Mouse (Mus musculus) gastrocnemius, adult 18-20 months (tissue): Measurements from ENCODE around the gene Ihh. TPM values are rescaled to one million over a fixed set of nuclear protein-coding genes. Genes with fewer than 3 reads are reported as not detected.
A peak's percentile ranks its signal among the peaks of the same experiment; 100 is the strongest.

ENCODE experiments used
- DNase-seq: peaks from one replicate; pipeline ENCODE4 v3.0.0; 2021; ENCODE audit warnings: low spot score
- microRNA-seq: library from miRNA; unstranded; fragments of <30 nt; microRNA quantifications from one replicate; pipeline ENCODE4 v1.2.0, GENCODE M21; 2021
- total RNA-seq, 2 experiments: library from RNA; stranded (reverse); gene quantifications; 2 replicates each; pipeline ENCODE4 v1.2.3; 2021

The Ihh gene
- total RNA-seq, 2 experiments from 2014 or later = 0.16 to 0.26 TPM

GRCm38 (mm10) chr1:74947986-74948670, 3.3 kb downstream of the Ihh start:
- no peak for DNase-seq

- no peak for DNase-seq
Measured at GRCm38 (mm10) chr1:74941651-74942360, 9.7 kb downstream of the Ihh start.

GRCm38 (mm10) chr1:74939762-74940161, 11.7 kb downstream of the Ihh start:
- no peak for DNase-seq

- DNase-seq = no peak
Measured at GRCm38 (mm10) chr1:74936221-74936830, 15.1 kb downstream of the Ihh start.

GRCm38 (mm10) chr1:74935402-74935801, 16.1 kb downstream of the Ihh start, which contains the start of gene Cfap65:
Cfap65 (minus strand) TSS chr1:74935599.
- no peak for DNase-seq

GRCm38 (mm10) chr1:74927621-74928296, 23.7 kb downstream of the Ihh start:
- DNase-seq = no peak

- DNase-seq = no peak
Measured at GRCm38 (mm10) chr1:74926721-74927120, 24.8 kb downstream of the Ihh start.

GRCm38 (mm10) chr1:74924464-74924863, 27.0 kb downstream of the Ihh start:
- no peak for DNase-seq

GRCm38 (mm10) chr1:74915706-74916105, 35.8 kb downstream of the Ihh start:
- no peak for DNase-seq

- DNase-seq = no peak
Measured at GRCm38 (mm10) chr1:74902191-74902590, 49.3 kb downstream of the Ihh start.

- peak; percentile 42 for DNase-seq
Measured at GRCm38 (mm10) chr1:74901686-74902085, 49.8 kb downstream of the Ihh start.

- DNase-seq = no peak
Measured at GRCm38 (mm10) chr1:74900341-74901285, 50.9 kb downstream of the Ihh start.

- DNase-seq = no peak
Measured at GRCm38 (mm10) chr1:74898656-74899431, 52.6 kb downstream of the Ihh start.

GRCm38 (mm10) chr1:74897976-74898375, 53.5 kb downstream of the Ihh start:
- DNase-seq = no peak

Small RNA genes lying within 50 kb of the gene (microRNA-seq; reads per million reads assigned to microRNA genes)
- gene Mir375 = 13.6 reads per million, percentile 30 among the genes with 10 or more reads in this experiment

Other genes with a start within 250 kb of the Ihh start
- gene Cyp27a1, start 238.1 kb downstream of the Ihh start, total RNA-seq = 10 to 100 TPM; 55.7 to 57.8 TPM
- gene Prkag3, start 202.5 kb downstream of the Ihh start, total RNA-seq = 100 to 1,000 TPM in 1 of 2 experiments, 10 to 100 TPM in 1; 75.0 to 102 TPM
- under 1 TPM; 0.45 to 0.50 TPM for gene Wnt6, start 179.8 kb downstream of the Ihh start, total RNA-seq
- gene Wnt10a, start 160.2 kb downstream of the Ihh start, total RNA-seq = under 1 TPM; 0.11 to 0.14 TPM
- gene Cdk5r2, start 96.7 kb downstream of the Ihh start, total RNA-seq = not detected
- not detected for gene Fev, start 66.3 kb downstream of the Ihh start, total RNA-seq
- gene Cryba2, start 58.5 kb downstream of the Ihh start, total RNA-seq = not detected
- not detected for gene Cfap65, start 16.1 kb downstream of the Ihh start, total RNA-seq
- gene Nhej1, start 173.5 kb upstream of the Ihh start, total RNA-seq = 1 to 10 TPM; 4.9 to 5.3 TPM
- under 1 TPM; 0.14 TPM for gene Slc23a3, start 182.2 kb upstream of the Ihh start, total RNA-seq
- 10 to 100 TPM; 15.7 to 16.4 TPM for gene Cnppd1, start 191.0 kb upstream of the Ihh start, total RNA-seq
- gene Retreg2, start 191.1 kb upstream of the Ihh start, total RNA-seq = 10 to 100 TPM in 1 of 2 experiments, 1 to 10 TPM in 1; 8.8 to 10.0 TPM
- 10 to 100 TPM; 13.7 to 16.2 TPM for gene Zfand2b, start 217.0 kb upstream of the Ihh start, total RNA-seq
- gene Abcb6, start 228.7 kb upstream of the Ihh start, total RNA-seq = 10 to 100 TPM; 15.4 to 17.6 TPM
- 1 to 10 TPM; 3.6 to 3.7 TPM for gene Ankzf1, start 240.5 kb upstream of the Ihh start, total RNA-seq
- gene Atg9a, start 240.5 kb upstream of the Ihh start, total RNA-seq = 100 to 1,000 TPM in 1 of 2 experiments, 10 to 100 TPM in 1; 90.4 to 115 TPM